Mouse (Mus musculus) common myeloid progenitor, adult 5-6 weeks (primary cell): ENCODE measurements around the gene Daxx. TPM values are rescaled to one million over a fixed set of nuclear protein-coding genes. Genes with fewer than 3 reads are reported as not detected.
"Not testable (repeated sequence)": the region's sequence is repeated elsewhere in the genome, so short reads cannot be mapped to it uniquely, and the experiment has no call there.

ENCODE experiments used
- ATAC-seq: replicated peaks from 2 replicates; pipeline ENCODE4 v1.8.0; 2016; ENCODE audit warnings: low read depth, mild to moderate bottlenecking, moderate TSS enrichment, inconsistent platforms; ENCODE audit not compliant: poor library complexity, severe bottlenecking
- total RNA-seq: library from RNA; stranded (forward); fragments of 200-1000, 187-1606 nt; gene quantifications from 2 replicates; pipeline ENCODE4 v1.2.3, GENCODE M21; 2017

Daxx gene
- total RNA-seq, 1 experiment from 2014 or later = 44.4 TPM

GRCm38 (mm10) chr17:33902079-33902478 is 7.1 kb upstream of the Daxx start:
- ATAC-seq = no peak

- ATAC-seq = no peak
Observed at GRCm38 (mm10) chr17:33902491-33902890, 6.7 kb upstream of the Daxx start.

GRCm38 (mm10) chr17:33903911-33904651 is 5.1 kb upstream of the Daxx start:
- not testable (repeated sequence) for ATAC-seq

- ATAC-seq = not testable (repeated sequence)
Observed at GRCm38 (mm10) chr17:33904835-33905234, 4.4 kb upstream of the Daxx start, which contains the start of gene Platr17. Platr17 (plus strand) TSS chr17:33905135.

GRCm38 (mm10) chr17:33908331-33909076 is 710 bp upstream of the Daxx start:
- ATAC-seq = peak; percentile 6

- ATAC-seq = peak; percentile 22; the same call in 1 of the 2 replicates
Observed at GRCm38 (mm10) chr17:33909869-33910250, 646 bp downstream of the Daxx start.

- ATAC-seq = no peak
Observed at GRCm38 (mm10) chr17:33910346-33911051, 1.3 kb downstream of the Daxx start.

GRCm38 (mm10) chr17:33911052-33911812 is 2.0 kb downstream of the Daxx start:
- no peak for ATAC-seq

GRCm38 (mm10) chr17:33911813-33912414 is 2.7 kb downstream of the Daxx start:
- ATAC-seq = no peak

- ATAC-seq = no peak
Observed at GRCm38 (mm10) chr17:33913264-33913663, 4.0 kb downstream of the Daxx start.

- ATAC-seq = no peak
Observed at GRCm38 (mm10) chr17:33913905-33914304, 4.7 kb downstream of the Daxx start.

GRCm38 (mm10) chr17:33914969-33915391 is 5.8 kb downstream of the Daxx start:
- no peak for ATAC-seq

- ATAC-seq = peak; percentile 70
Observed at GRCm38 (mm10) chr17:33915671-33916250, 6.5 kb downstream of the Daxx start, which contains the start of the genes Tapbp and Zbtb22. Tapbp (plus strand) TSS chr17:33915899. Zbtb22 (plus strand) TSS chr17:33915904.

- no peak for ATAC-seq
Observed at GRCm38 (mm10) chr17:33916294-33916693, 7.1 kb downstream of the Daxx start.

- ATAC-seq = no peak
Observed at GRCm38 (mm10) chr17:33916847-33917655, 7.8 kb downstream of the Daxx start.

GRCm38 (mm10) chr17:33917656-33918292 is 8.6 kb downstream of the Daxx start:
- no peak for ATAC-seq

- ATAC-seq = no peak
Observed at GRCm38 (mm10) chr17:33918293-33919203, 9.3 kb downstream of the Daxx start.
